Mouse (Mus musculus) liver, postnatal 0 days (tissue): ENCODE results near the gene Synj1.

ENCODE experiments used
- CTCF ChIP-seq: sonication (generic); IDR thresholded peaks from 2 replicates; pipeline ENCODE4 v1.5.1; 2016; ENCODE audit warnings: antibody characterized with exemption, low read depth
- EP300 ChIP-seq: IDR thresholded peaks from 2 replicates; pipeline ENCODE4 v1.6.1; 2016; ENCODE audit warnings: antibody characterized with exemption, low read depth, mild to moderate bottlenecking

- TF ChIP-seq CTCF (no peak), EP300 (no peak)
These were observed 117.3 kb downstream of the Synj1 start for GRCm38 (mm10) chr16:90893792-90894191.
